Mouse (Mus musculus) forebrain, embryonic 10.5 days (tissue): ENCODE results near the gene Idh1. TPM values are rescaled to one million over a fixed set of nuclear protein-coding genes. Genes with fewer than 3 reads are reported as not detected.
A peak's percentile ranks its signal among the peaks of the same experiment; 100 is the strongest.

Experiments used
- DNase-seq: peaks from one replicate; pipeline ENCODE4 v3.0.0-alpha.2; 2017; ENCODE audit warnings: low spot score; ENCODE audit errors: extremely low spot score
- H3K27ac ChIP-seq: fragments of 300-500 bp; sonication (generic); 2 replicates; pipeline ENCODE4 v1.5.1; 2016; ENCODE audit warnings: mild to moderate bottlenecking
- H3K27me3 ChIP-seq: fragments of 300-500 bp; sonication (generic); 2 replicates; pipeline ENCODE4 v1.6.1; 2016; ENCODE audit warnings: mild to moderate bottlenecking; ENCODE audit not compliant: poor library complexity, severe bottlenecking
- H3K36me3 ChIP-seq: fragments of 300-500 bp; sonication (generic); replicated peaks from 2 replicates; pipeline ENCODE4 v1.6.1; 2016; ENCODE audit warnings: mild to moderate bottlenecking, moderate library complexity
- H3K4me1 ChIP-seq: fragments of 300-500 bp; sonication (generic); 2 replicates; pipeline ENCODE4 v1.6.1; 2016
- H3K4me3 ChIP-seq: fragments of 300-500 bp; sonication (generic); 2 replicates; pipeline ENCODE4 v1.5.1; 2016; ENCODE audit warnings: mild to moderate bottlenecking, moderate library complexity
- H3K9me3 ChIP-seq: fragments of 300-500 bp; sonication (generic); 2 replicates; pipeline ENCODE4 v1.6.1; 2016; ENCODE audit warnings: mild to moderate bottlenecking, moderate library complexity
- WGBS: fragments of 180-500 bp; shearing (Covaris S2); methylation state at CpG from one replicate; pipeline ENCODE4 v1.1.7; 2016; 5-methylcytosine and 5-hydroxymethylcytosine counted together
- polyA plus RNA-seq: library from polyadenylated mRNA; unstranded; fragments of >200 nt; fragmentation: Nextera tagmentation; extraction: Ambion mirVana; gene quantifications from 2 replicates; pipeline ENCODE4 v1.2.1, GENCODE M21; 2016

Idh1 gene
- polyA plus RNA-seq, 1 experiment from 2014 or later: 249 TPM

DNA sequence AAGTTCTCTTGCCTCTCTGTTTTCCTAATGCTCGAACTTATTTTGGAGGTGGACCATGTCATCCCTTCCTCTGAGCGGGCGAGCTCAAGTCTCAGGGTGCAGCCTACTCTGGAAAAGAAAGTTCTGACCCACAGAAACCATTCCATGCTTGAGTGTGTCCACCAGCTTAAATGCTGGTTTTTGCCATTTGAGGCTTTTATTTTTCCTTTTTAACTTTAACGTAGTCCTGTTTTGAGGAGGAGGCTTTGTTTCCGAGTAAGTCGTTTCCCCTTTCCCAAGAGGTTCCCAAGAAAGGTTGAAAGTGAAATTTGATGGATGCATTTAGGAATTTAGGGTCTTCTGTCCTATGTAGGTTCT is 752 bp upstream of the Idh1 start:
- Histone ChIP-seq H3K9me3 (no peaks in the 10 kb centered on the region), H3K4me1 (peaks cover 27% of the 10 kb centered on the region), H3K27ac (peak overlapping the region; percentile 92), H3K4me3 (peak overlapping the region; percentile 89), H3K27me3 (no peaks in the 10 kb centered on the region; the same call in 1 of the 2 replicates), H3K36me3 (peaks cover 10% of the 10 kb centered on the region)
- DNase-seq: no peak
- whole genome bisulfite sequencing: 0% methylated on average over 6 of the region's 6 CpGs

DNA sequence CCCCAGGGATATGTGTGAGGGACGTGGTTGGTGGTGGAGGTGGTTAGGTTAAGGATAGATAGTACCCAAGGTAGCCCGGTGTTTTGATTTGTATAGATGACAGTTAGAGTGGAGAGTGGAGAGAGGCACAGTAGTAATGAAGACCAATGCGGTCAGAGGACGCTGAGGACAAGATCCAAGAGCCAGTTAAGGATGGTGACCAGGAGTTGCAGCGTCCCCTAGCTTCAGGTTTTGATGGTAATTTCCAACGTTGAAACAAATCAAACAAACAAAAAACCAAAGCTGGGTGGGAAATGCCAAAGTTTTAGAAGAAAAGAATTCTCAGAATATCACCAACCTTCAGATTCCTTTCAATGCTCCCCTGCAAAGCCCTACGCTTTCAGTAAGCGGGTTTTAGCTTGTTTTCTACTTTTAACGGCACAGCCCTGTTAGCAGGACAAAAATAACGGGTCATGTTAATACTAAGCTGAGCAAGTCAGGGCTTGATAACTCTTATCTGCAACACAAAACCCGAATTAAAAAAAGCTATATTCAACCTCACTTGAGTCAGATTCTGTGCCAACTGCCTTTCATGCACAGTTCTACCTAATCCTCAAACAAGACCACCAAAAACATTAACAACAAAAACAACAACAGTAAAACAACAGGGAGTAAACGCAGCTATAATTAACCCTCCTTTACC is 635 bp downstream of the Idh1 start:
- peaks cover 27% of the 10 kb centered on the region for H3K4me1 ChIP-seq
- H3K4me3 ChIP-seq: peak overlapping the region; percentile 89
- no peaks in the 10 kb centered on the region for H3K9me3 ChIP-seq
- no peak for DNase-seq
- WGBS: 27% methylated on average over 12 of the region's 12 CpGs
- no peaks in the 10 kb centered on the region; the same call in 1 of the 2 replicates for H3K27me3 ChIP-seq
- H3K36me3 ChIP-seq: no peaks in the 10 kb centered on the region
- peak overlapping the region; percentile 92 for H3K27ac ChIP-seq

DNA sequence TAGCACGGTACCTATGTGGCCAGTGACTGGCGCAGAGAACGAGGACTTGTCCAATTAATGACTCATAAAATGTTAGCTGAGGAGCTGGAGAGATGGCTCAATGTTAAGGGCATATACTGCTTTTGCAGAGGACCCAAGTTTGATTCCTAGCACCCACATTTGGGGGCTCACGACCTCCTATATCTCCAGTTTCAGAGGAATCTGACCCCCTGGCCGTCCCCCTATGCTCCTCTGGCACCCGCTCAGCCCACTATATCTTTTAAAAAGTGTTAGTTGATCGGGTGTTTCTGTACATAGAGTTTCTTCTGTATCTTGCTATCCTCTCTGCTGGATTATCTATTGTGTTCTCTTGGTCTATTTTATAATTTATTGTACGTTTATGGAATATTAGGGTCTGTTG is 1.3 kb downstream of the Idh1 start:
- H3K9me3 ChIP-seq: no peaks in the 10 kb centered on the region
- no peak for DNase-seq
- peaks cover 27% of the 10 kb centered on the region for H3K4me1 ChIP-seq
- H3K36me3 ChIP-seq: no peaks in the 10 kb centered on the region
- H3K27me3 ChIP-seq: no peaks in the 10 kb centered on the region; the same call in 1 of the 2 replicates
- no peak overlapping the region for H3K4me3 ChIP-seq
- WGBS: 92% methylated on average over 8 of the region's 8 CpGs
- no peak overlapping the region for H3K27ac ChIP-seq

DNA sequence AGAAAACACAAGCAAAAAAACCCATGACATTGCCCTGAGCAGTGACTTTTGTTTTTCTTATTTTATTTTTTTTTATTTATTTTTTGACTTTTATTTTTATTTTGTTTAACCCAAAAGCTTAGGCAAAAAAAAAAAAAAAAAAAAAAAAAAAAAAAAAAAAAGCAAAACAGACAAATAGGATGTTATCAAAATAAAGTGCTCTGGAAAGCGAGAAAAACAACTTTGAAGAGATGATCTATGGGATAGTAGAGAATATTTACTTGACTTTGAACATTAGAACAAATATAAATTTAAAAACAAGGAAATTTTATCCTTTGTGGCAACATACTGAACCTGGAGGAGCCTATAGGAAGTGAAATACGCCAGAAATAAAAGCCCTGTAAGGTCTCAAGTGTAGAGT is 2.3 kb downstream of the Idh1 start:
- Histone ChIP-seq H3K4me3 (no peak overlapping the region), H3K36me3 (no peaks in the 10 kb centered on the region), H3K9me3 (no peaks in the 10 kb centered on the region), H3K27me3 (no peaks in the 10 kb centered on the region; the same call in 1 of the 2 replicates), H3K27ac (no peak overlapping the region), H3K4me1 (peaks cover 30% of the 10 kb centered on the region)
- no peak for DNase-seq
- WGBS: 83% methylated on average over 2 of the region's 2 CpGs

DNA sequence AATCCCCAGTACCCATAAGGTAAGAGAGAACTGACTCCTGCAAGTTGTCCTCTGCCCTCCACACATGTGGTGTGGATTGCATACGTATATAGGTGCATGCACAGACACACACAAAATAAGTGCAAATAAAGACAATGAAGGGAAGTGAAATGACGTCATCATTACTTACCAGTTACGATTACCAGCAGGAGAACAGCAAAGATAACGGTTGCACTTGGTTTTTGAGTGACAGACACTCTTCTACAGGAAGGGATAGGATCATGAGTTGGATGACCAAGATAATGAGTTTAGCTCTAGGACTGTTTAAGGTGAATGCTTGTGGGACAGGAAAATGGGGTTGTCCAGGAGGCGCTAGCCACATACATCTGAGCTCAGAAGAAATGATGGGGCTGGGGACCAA is 4.8 kb downstream of the Idh1 start:
- Histone ChIP-seq H3K4me3 (no peak overlapping the region), H3K9me3 (no peaks in the 10 kb centered on the region), H3K4me1 (peaks cover 28% of the 10 kb centered on the region), H3K27me3 (no peaks in the 10 kb centered on the region; the same call in 1 of the 2 replicates), H3K27ac (no peak overlapping the region), H3K36me3 (peaks cover under 1% of the 10 kb centered on the region; the same call in 1 of the 2 replicates)
- no peak for DNase-seq
- 87% methylated on average over 5 of the region's 5 CpGs for WGBS

DNA sequence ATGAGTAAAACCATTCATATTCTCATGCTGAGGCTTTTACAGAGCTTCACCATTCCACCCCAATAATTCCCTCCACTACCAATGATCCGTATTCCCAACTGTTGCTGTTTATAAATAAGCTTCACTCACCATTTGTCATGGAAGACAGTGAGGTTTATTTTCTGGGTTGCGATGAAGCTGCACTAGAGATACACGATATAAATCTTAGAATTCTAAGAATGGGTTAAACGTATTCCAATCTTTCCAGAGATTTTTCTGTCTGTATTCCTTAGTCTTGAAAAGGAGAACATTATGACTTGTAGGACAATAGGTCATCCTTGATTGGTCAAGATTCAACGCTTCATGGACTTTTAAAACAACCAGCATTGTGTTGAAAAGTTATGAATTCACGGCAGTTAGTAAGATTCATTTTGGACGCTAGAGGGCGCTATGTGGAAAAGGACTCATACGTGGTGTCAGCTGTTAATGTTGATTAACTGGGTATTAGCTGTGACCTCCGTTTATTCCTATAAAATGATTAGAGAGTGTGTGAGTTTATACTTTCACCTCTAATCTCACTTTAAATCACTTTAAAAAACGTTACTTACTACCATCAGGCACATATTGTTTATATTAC is 6.6 kb downstream of the Idh1 start:
- Histone ChIP-seq H3K36me3 (peaks cover 6% of the 10 kb centered on the region), H3K4me3 (peak overlapping the region; percentile 78), H3K9me3 (no peaks in the 10 kb centered on the region), H3K27me3 (no peaks in the 10 kb centered on the region; the same call in 1 of the 2 replicates), H3K27ac (peak overlapping the region; percentile 97), H3K4me1 (peaks cover 29% of the 10 kb centered on the region)
- DNase-seq: peak; percentile 27
- 6% methylated on average over 11 of the region's 11 CpGs for WGBS

DNA sequence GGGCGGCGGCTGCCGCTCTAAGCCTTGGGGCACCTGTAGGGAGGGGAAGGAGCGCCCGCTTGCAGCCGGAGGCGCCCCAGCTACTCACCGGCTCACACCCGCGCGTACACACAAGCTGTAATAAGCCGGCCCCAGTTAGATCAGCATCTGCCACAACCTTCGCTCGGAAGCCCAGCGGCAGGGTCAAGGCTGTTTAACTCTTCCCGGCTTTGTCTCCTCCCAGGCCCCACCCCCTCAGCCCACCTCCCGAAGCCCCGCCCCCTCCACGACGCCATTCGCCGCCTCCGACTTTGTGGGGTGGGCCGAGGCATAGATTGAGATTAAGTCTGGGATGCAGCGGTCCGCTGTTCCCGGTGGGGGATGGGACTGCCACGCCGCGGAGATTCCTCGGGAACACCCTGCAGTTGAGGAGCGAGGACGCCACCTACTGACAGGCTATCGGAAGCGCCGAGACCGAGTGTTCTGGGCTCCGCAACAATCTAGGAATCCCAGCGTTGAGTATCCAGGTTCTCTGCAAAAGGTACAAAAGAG is 7.3 kb downstream of the Idh1 start:
- no peaks in the 10 kb centered on the region for H3K27me3 ChIP-seq
- DNase-seq: peak; percentile 99
- H3K36me3 ChIP-seq: peaks cover 14% of the 10 kb centered on the region
- 1% methylated on average over 39 of the region's 39 CpGs for WGBS
- no peaks in the 10 kb centered on the region for H3K9me3 ChIP-seq
- peaks cover 29% of the 10 kb centered on the region for H3K4me1 ChIP-seq
- H3K4me3 ChIP-seq: peak overlapping the region; percentile 78
- H3K27ac ChIP-seq: peak overlapping the region; percentile 97

DNA sequence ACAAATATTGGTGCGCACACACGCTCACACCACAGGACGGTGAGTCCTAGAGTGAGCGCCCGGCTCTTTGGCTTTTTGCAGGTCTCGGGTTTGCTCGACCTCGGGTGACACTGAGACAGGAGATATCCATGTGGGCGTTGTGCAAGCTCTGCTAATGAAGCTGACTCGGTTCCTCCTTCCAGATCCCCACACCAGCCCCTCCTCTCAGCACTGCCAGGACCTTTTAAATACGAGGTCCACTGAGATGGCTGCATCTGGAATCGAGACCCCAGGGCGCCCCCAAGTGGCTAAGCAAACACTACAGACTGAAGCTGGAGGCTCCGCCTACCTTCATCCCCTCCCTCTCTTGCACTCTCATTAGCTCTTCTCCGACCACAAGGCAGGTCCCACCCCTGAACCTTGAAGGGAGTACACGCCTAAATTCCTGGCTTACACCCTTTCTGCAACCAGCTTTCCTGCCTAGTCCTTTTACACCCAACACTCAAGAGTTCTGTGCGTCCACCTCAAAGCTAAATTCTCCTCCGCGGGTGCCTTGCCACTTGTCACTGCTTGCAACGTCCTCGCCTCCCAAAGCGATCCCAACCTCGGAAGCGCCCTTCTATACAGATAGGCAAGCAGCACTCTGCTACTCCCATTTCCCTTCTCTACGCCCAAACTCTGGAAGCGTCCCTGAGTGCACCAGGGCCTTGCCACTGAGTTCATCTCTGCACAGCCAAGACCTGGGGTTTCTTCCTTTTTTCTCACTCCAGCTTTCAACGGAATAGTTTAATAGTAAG is 8.0 kb downstream of the Idh1 start:
- 6% methylated on average over 27 of the region's 27 CpGs for WGBS
- no peaks in the 10 kb centered on the region for H3K27me3 ChIP-seq
- peaks cover 29% of the 10 kb centered on the region for H3K4me1 ChIP-seq
- peak overlapping the region; percentile 78 for H3K4me3 ChIP-seq
- H3K9me3 ChIP-seq: no peaks in the 10 kb centered on the region
- peak; percentile 88 for DNase-seq
- H3K27ac ChIP-seq: peak overlapping the region; percentile 97
- peaks cover 20% of the 10 kb centered on the region for H3K36me3 ChIP-seq

DNA sequence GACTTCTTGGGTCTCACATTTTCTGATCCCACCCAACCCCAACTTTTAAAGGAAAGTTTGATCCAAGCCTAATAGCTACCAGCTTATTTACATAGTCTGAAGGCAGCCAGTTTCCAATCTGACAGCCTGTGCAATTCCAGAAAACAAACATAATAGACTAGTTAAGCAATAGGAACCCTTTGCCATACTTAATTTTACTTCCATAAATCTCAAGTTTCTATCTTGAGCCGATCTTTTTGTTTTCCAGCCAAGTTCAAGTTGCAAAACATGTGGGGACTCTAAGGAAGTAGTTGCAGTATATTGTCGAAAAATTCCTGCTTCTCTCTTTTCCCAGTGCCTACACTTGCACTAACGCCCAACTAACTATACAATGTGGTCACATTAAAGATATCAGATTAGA is 8.8 kb downstream of the Idh1 start:
- DNase-seq: no peak
- H3K4me1 ChIP-seq: peaks cover 33% of the 10 kb centered on the region
- peak overlapping the region; percentile 97; the same call in 1 of the 2 replicates for H3K27ac ChIP-seq
- no peaks in the 10 kb centered on the region for H3K9me3 ChIP-seq
- peak overlapping the region; percentile 78 for H3K4me3 ChIP-seq
- no peaks in the 10 kb centered on the region for H3K27me3 ChIP-seq
- WGBS: 80% methylated on average over 3 of the region's 3 CpGs
- H3K36me3 ChIP-seq: peaks cover 29% of the 10 kb centered on the region

DNA sequence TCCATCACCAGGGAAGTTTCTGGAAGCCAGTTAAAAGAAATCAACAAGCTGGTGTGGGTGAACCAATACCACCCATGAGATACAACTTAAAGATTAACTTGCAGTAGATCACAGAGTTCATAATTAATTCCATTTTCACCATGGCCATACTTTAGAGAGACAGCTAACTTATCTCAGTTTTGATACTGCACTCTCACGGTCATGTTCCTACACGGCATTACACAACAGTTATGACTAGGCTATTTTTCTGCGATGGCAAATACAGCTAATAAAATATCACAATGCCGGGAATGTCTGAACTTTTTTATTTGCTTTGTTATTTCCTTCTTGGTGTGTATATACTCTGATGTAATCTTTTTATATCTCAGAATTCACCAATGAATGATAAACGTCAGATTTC is 9.4 kb downstream of the Idh1 start:
- Histone ChIP-seq H3K4me1 (peaks cover 38% of the 10 kb centered on the region), H3K36me3 (peaks cover 34% of the 10 kb centered on the region), H3K27ac (no peak overlapping the region), H3K4me3 (no peak overlapping the region), H3K9me3 (no peaks in the 10 kb centered on the region), H3K27me3 (no peaks in the 10 kb centered on the region)
- DNase-seq: no peak
- 92% methylated on average over 5 of the region's 5 CpGs for WGBS

DNA sequence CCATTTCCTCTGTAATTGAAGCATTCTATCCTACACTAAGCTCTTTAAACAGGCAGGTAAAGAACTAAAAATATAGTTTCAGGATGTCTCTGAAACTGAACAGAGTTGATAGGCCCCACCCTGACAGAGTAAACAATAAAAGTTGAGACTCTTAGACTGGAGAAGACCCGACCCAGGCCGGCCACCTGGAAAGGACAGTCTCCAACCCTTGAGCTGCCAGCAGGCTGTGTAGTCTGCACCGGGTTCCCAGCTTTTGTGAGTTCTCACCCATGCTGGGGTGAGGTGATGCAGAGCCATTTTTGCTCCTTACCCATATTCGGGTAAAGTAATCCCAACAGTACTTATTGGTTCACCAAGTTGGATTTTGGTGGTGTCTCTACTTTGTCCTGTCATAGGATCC is 10.1 kb downstream of the Idh1 start:
- Histone ChIP-seq H3K4me1 (peaks cover 41% of the 10 kb centered on the region), H3K27ac (no peak overlapping the region), H3K36me3 (peaks cover 42% of the 10 kb centered on the region), H3K27me3 (no peaks in the 10 kb centered on the region), H3K4me3 (no peak overlapping the region), H3K9me3 (no peaks in the 10 kb centered on the region)
- DNase-seq: no peak
- WGBS: 88% methylated on average over 4 of the region's 4 CpGs

DNA sequence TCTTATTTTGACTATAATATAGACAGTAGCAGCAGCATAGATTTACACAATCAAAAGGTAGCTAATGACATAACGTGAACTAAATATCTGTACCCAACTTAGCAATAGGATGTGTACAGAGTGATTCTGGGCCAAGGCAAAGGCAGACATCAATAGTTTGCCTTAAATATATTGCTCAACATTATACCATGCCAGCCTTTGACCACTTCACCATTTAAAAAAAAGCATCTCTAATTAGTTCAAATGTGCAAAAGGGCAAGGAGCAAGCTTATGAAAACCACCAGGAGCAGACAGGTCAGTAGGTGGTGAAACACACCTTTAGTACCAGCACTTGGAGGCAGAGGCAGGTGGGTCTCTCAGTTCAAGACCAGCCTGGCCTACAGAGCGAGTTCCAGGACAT is 12.6 kb downstream of the Idh1 start:
- 86% methylated on average over 2 of the region's 2 CpGs for WGBS
- Histone ChIP-seq H3K27ac (no peak overlapping the region), H3K27me3 (no peaks in the 10 kb centered on the region)

More for the DNA sequence above, 12.6 kb downstream of the Idh1 start:
- Histone ChIP-seq H3K4me1 (peaks cover 37% of the 10 kb centered on the region), H3K9me3 (no peaks in the 10 kb centered on the region), H3K4me3 (no peak overlapping the region), H3K36me3 (peaks cover 66% of the 10 kb centered on the region)
- no peak for DNase-seq
